Mouse (Mus musculus) ovary, adult 18-20 months (tissue): ENCODE measurements at regions not wholly inside any gene's neighbourhood (a gene's known extent, or its start where the extent isn't known, plus 50 kb on each side); places are given as distances from the start of the nearest gene placed in this dataset.
"Not testable (repeated sequence)": the region's sequence is repeated elsewhere in the genome, so short reads cannot be mapped to it uniquely, and the experiment has no call there.

ENCODE experiments used
- DNase-seq: peaks from one replicate; pipeline ENCODE4 v3.0.0; 2022; ENCODE audit warnings: low spot score, mixed read lengths

DNA sequence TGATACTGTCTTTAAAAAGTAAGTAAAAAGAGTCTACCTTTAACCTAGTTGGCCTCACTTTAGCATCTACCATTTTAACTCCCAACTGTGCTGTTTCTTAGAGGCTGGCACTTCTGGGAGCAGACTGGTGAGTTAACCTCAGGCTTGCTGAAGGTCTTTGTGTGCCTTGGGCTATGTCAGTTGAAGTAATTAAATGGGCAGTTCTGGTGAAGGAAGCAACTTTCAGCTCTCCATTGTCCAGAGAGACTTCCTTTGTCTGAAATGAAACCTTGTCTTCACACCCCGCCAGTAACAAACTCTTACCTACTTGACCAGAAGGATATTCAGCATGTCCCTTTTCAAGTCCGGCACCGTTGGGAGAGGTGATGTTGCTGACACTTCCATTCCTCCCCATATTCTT lies 55.5 kb downstream of the Zfp281 start:
- no peak for DNase-seq

DNA sequence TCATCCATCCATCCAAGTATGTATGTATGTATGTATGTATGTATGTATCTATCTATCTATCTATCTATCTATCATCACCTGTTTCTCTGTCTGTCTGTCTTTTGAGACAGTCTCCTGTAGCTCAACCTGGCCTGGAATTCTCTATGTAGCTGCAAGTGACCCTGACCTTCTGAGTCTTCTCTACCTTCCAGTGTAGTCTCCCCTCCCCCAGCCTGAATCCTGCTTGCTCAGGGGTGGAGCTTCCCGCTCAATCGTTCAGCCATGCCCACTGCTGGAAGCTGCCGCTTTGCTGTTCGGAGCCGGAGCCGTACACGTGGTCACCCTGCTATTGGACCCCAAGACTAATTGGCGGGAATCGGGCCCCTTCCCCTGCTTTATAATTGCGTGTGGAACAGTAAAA lies 57.6 kb downstream of the Zfp281 start:
- DNase-seq: not testable (repeated sequence)

DNA sequence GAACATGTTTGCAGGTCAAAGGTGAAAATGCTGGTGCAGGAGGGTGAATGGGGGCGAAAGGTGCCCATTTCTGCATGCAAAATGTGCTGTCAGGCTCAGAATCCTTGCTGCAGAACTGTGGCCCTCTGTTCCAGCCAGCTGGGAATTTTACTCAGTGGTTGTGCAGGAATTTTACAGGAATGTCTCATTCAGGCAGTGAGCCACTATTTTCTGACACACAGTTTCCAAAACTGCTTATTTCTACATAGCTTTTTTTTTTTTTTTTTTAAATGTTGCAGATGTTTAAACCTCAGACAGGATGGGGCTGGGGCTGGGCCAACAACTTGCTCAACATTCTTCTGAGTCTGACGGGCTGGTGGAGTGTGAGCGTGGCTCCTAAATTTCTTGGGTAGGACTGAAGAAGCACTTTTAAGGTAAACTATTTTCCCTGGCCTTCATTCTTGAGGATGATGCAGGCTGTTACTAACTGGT lies 58.4 kb downstream of the Zfp281 start:
- DNase-seq: no peak

DNA sequence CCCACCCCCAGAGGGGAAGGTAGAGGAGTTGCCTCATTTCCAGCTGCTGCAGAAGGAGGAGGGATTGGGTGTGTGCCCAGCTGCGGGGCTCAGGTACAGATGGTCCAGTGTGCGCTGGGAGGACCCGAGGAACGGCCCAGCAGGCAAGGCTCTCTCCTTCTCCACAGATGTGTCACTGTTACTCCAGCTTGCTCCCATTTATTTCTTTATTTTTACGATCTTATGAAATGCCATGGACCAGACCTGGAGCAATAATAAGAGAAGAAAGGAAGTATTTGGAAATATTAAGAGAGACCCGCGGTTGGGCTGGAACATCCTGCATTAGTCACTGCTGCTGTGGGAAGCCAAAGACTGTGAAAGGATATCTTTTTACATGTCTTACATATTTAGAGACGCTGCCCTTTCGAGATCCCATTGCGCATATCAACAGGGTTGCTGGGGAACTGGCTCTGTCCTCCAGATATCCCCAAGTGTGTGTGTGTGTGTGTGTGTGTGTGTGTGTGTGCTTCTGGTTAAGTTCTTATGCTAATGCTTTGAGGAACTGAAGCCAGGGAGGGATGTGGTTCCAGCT lies 58.9 kb downstream of the Zfp281 start:
- no peak for DNase-seq

DNA sequence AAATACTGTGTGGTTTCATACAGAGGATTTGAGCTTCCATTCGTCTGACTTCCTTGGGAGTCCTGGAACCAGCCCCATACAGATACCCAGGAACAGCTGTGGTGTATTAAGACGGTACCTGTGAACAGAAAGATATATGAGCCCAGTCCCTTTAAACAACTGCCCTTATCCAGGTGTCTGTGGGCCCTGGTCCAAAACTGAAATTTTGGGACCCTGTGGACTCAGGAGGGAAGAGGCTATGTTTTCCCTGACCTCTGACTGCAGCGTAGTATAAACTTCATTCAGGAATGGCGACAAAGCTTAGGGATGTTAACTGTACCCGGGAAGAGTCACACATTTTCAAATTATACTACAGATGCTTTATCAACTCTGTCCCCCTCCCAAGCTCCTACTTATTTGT lies 59.8 kb downstream of the Zfp281 start:
- DNase-seq: no peak

DNA sequence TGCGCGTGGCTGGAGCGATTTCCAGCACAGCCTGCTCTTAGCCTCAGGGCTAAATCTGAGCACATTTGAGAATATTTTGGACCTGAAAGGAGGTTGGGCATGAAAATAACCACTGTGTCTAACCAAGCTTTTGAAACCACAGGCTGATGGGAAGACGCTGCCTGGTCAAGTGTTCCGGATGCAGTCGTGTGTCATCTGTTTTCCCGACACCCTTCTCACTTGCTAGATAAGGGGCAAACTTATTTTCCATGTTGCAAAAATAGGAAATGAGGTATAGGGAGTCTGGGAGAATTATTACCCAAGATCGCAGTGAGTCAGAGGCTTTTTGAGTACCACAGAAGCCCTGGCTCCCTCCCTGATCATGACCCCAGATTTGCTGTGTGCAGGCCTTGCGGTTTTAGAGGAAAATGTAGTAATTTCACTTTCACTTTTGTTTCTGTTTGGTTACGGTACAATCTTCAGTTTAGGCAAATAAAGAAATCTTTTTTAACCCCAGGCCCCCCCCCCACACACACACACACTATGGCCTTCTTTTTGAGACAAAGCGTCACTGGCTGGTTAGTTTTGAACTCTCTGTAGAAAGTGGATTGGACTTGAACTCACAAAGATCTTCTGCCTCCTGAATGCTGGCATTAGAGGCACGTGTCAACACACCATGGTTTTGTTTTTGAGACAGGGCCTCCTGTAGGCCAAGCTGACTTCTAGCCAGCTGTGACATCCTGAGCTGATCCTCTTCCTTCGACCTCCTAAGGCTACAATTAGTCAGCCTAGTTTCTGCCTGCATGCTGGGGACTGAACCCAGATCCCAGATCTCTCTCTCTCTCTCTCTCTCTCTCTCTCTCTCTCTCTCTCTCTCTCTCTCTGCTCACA lies 60.7 kb downstream of the Zfp281 start:
- peak; percentile 50 for DNase-seq

DNA sequence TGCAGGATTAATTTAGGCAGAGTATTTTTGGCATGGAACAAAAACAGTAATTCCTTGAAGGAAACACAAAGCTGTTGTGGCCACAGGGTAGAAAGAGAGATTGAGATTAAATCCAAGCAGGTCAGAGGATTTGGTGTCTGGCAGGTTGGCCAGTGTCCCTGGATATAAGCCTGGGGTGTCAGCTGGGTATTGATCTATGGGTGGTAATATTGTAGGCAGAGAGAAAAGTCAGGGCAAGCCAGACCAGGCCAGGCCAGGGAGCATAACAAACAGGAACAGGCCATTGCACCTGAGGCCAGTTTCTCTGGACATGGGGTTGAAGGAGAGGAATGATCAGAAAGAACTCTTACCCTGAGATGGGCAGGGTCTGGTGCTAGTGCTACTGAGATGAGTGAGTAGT lies 61.8 kb downstream of the Zfp281 start:
- DNase-seq: no peak

DNA sequence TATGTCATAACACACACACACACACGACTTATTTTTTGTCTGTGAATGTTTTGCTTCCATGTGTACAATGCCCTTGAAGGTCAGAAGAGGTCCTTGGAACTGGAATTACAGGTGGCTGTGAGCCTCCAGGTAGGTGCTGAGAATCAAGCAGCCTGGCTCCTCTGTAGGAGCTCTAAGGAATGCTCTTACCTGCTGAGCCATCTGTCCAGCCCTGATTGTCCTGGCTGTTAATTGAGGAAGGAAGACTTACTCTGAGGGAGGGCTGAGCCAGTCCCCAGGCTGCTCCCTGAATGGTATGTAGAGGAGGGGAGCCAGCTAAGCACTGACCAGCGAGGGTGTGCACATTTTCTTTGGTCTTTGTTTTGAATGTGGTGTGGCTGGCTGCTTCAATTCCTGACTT lies 65.4 kb downstream of the Zfp281 start:
- DNase-seq: no peak

DNA sequence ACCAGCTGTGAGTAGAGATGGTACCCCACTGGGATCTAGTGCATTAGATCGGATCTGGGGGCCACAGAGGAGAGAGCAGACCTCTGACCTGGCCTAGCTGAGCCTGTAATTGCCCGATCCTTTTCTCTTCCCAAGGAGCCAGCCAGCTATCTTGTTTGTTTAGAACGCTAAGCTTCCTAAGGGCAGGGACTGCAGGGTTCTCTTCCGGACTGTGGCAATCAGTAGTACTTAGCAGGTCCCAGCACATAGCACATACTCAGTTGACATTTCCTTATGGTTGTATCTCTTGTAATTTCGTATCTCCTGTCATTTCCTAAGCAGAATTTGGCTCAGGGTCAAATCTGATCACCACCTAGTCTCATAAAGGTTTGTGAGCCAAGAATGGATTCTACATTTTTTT lies 68.7 kb downstream of the Zfp281 start:
- DNase-seq: no peak

DNA sequence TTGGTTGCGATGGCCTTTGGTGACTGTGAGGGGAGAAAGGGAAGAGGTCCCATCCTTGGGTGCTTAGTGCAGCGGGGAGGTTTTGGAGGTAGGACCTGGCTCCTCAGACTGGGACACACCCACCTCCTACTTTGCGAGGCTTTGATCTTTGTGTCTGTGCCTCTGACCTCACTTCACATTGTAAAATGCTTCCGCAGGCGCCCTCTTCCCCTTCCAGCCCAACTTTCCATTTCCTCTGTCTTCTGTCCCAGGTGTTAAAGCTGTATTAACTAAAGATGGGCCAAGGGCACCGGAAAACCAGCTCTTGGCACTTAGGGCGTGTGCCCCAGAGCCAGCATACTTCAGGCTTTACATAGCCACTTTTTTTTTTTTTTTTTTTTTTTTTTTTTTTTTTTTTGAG lies 70.3 kb downstream of the Zfp281 start:
- DNase-seq: no peak

DNA sequence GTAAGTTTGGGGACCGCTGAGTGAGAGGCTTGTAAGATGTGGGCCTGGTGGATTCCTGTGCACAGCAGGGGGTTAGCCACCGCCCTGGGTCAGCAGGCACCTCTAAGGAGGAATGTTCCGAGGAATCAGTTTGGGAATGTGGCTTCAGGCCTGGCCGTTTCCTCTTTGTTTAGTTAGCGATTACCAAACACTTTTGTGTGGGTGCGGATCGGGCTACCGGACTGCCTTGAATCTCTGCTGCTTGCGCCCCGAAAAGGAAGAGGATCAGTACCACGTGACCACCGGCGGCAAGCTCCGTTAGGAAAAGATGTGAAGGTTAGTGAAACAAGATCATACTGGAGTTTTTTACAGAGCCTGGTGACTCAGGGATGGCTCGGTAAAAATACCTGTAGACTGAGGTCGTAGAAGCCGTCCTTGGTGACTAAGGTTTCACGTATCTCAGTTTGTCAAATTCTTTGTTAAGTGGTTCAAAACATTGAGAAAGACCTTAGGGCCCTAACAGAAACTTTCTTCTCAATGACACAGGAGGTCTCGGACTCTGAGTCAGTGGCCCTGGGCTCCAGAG lies 71.5 kb downstream of the Zfp281 start:
- DNase-seq: no peak

DNA sequence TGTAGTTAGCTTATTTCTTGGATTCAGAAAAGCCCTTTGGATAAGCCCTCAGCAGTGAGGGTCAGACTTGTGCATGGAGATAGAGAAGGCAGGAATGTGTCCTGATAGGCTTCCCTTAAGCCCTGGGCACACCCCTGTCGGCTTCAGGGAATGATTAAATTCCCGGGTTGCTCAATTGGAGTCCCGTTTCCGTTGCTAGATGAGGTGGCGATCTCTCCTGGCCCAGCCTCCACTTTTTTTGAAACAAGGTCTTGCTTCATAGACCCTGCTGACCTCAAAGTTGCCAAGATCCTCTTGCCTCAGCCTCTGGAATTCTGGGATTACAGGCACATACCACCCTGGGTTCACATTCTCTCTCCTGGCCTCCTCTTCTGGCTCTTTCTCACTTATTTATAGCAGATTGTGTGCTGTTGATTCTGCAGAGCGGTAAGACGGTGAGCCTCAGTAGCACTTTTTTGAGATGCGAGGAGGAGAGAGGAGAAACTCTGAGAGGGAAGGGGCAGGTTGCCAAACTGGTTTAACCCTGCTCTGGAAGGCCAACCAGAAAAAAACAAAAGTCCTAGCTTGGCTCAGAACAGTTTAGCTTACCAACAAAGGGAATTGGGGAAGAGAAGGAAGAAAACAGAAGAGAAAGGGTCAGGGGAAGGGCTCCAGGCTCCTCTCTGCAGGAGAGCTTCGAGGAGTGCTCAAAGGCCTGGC lies 73.9 kb downstream of the Zfp281 start:
- no peak for DNase-seq

DNA sequence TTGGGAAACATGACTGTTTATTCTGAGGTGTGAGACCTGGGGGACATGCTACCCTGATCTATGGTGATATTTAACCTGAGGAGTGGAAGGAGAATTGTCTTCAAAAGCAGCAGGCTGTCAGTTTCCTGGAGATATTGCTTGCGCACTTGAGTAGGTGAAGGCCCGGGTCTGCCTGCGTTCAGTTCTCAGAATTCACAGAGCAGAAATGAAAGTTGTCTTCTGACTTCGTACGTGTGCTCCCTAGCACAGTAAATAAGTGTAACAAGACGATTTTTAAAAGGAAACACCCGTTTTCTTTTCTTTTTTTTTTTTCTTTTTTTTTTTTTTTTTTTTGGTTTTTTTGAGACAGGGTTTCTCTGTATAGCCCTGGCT lies 74.4 kb downstream of the Zfp281 start:
- no peak for DNase-seq

DNA sequence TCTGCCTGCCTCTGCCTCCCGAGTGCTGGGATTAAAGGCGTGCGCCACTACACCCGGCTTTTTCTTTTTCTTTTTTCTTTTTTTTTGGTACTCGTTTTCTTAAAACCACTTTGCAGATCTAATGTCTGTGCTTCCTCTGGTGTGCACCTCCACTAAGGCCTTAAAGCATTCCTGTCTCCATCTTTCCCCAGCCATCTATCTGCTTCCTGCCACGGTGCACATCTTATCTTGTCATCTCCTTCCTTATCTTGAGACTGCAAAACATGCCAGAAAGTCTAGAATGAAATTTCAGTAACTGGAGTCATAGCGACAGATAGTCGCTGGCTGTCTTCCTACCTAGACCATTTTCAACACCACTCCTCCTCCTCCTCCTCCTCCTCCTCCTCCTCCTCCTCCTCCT lies 74.9 kb downstream of the Zfp281 start:
- DNase-seq: no peak

DNA sequence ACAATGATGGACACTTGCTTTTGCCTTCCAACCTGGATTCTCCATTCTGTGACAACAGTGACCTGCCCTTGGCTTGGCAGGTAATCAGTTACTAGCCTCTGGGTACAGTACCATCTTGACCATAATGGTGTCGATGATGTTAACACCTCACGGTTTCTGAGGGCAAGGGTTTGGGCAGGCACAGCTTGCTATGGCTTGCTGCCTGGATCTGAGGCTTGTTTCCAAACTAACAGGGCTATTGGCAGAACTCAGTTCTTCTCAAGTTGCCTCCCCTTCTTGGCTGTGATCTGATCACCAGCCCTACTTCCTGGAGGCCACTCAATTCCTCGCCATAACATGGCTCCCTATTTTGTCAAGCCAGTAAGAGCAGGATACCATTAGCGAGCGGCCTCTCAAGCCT lies 79.4 kb downstream of the Zfp281 start:
- no peak for DNase-seq

DNA sequence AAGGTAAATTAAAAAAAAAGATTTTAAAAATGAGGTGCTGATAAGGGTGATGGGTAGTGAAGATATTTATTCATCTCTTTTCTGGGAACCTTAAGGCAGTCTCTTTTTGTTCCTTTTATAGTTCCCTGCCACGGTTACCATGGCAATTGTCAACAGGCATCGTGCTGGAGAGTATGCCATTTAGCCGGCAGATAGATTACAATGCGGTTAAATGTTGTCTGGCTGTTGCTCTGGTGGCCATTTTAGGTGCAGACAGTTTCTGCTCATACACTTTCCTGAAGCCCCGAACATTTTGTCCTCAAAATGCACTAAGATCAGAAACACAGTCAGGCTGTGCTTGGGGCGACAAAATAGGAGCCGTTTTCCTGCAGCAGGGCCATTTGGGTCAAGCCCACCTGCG lies 81.8 kb downstream of the Zfp281 start:
- DNase-seq: no peak

DNA sequence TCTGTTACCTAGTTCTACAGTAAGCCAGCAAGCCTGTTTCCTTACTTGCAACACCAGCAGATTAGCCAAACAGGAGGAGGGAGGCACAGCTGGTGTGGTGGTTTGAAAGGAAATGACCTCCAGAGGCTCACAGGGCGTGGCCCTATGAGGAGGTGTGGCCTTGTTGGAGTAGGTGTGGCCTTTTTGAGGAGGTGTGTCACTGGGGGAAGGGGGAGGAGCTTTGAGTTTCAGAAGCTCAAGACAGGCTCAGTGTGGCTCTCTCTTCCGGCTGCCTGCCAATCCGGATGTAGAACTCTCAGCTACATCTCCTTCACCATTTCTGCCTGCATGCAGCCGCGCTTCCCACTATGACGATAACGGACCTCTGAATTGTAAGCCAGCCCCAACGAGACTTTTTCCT lies 82.7 kb downstream of the Zfp281 start:
- no peak for DNase-seq

DNA sequence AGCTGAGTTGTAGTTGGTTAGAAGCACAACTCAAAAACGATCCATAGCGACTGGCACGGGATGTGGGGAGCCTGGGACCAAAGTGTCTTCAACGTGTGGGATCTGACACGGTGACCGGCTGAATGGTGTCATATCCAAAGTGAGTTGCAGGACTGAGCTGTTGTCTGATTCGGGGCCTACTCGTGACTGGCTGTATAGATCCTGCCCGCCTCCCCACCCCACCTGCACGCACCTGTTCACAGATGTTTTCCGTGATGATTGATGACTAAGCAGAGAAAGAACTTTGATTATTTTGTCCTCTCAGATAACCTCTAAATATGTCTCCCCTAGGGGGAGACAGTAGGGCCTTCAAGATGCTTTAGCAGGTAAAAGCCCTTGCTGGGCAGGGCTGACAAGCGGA lies 83.2 kb downstream of the Zfp281 start:
- DNase-seq: no peak

DNA sequence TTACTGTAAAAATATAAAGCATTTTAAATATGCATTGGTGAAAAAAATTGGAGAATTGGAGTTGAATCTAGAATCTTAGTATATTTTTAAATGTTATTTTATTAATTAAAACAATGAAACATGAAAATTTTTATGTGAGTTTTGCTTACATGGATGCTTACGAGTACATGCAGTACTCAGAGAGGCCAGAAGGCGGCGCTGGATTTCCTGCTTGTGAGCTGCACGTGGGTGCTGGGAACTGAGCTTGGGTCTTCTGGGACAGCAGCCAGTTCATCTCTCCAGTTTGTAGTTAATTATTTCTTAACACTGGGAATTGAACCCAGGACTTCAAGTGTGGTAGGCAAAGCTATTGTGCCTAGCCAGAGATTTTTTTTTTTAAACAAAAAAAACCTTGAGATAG lies 85.5 kb downstream of the Zfp281 start:
- no peak for DNase-seq

DNA sequence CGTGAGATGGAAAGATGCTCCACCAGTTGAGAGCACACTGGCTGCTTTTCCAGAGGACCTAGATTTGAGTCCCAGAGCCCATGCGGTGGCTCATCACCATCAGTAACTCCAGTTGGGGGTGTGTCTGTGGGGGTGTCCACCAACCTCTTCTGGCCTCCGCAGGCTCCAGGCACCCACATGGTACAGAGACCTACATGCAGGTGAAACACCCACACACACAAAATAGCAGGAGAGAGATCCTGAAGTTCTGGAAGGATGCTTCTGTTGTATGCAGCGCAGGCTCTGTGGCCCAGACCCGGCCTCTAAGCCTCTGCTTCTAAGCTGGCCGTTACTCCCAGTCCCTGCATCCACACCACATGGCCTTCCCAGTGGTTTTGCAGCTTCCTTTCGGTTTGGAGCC lies 86.5 kb downstream of the Zfp281 start:
- DNase-seq: no peak

DNA sequence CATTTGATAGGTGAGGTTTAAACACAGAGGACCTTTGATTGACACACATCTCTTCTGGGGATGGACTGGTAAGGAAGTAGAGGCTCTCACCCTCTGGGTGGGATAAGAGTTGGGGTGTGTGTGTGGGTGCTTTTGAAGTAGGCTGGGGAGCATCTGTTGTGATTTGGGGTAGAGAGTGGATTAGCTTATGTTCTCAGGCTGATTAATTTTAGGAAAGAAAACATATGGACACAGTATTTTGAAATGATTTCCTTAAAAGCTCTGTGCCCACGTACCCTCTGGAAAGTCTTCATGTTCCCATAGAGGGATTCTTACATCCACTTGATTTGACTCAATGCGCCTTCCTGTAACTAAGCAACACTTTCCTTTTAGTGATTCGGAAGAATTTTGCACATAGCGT lies 89.4 kb downstream of the Zfp281 start:
- DNase-seq: no peak

DNA sequence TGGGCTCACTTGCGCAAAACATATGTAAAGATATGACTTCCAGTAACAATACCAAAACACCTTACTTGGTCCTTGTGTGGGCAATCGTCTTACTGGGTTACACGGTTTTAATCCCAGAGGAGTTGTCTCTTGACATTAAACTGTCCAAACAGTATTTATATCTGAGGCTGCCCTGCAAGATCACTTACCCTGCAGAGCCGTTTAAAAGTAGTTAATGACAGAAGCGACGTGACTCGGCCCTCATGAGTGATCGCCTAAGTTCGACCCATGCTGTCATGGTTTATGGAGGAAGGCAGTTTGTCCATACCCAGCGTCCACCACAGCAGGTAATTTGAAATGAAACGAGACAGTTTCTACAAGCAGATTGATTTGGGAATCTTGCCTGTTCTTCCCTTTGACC lies 90.3 kb downstream of the Zfp281 start:
- no peak for DNase-seq
